Mouse (Mus musculus) c-Kit-positive CD71-negative TER-119-negative erythroid progenitor cells, embryonic 14.5 days (primary cell): ENCODE results near the gene Sgsh.
"Not testable (repeated sequence)": the region's sequence is repeated elsewhere in the genome, so short reads cannot be mapped to it uniquely, and the experiment has no call there.

Source experiments
- DNase-seq: peaks from one replicate; pipeline ENCODE4 v3.0.0-alpha.2; 2013; ENCODE audit warnings: low read depth

Gene Sgsh

GRCm38 (mm10) chr11:119355443-119356385 is at the start of gene Sgsh, which contains the start of gene Slc26a11:
Gene Sgsh, minus strand, starts transcription at chr11:119355536.
Gene Slc26a11, plus strand, starts transcription at chr11:119355557.
- peak; percentile 55 for DNase-seq

- DNase-seq: peak; percentile 66
Measured at GRCm38 (mm10) chr11:119404627-119405026, 49.3 kb upstream of the Sgsh start.

- no peak for DNase-seq
Measured at GRCm38 (mm10) chr11:119402501-119403160, 47.3 kb upstream of the Sgsh start.

GRCm38 (mm10) chr11:119396461-119396860 is 41.1 kb upstream of the Sgsh start:
- DNase-seq: no peak

- DNase-seq: no peak
Measured at GRCm38 (mm10) chr11:119395931-119396330, 40.6 kb upstream of the Sgsh start.

- no peak for DNase-seq
Measured at GRCm38 (mm10) chr11:119395394-119395793, 40.1 kb upstream of the Sgsh start.

GRCm38 (mm10) chr11:119394210-119394609 is 38.9 kb upstream of the Sgsh start:
- DNase-seq: no peak

GRCm38 (mm10) chr11:119393483-119393804 is 38.1 kb upstream of the Sgsh start:
- no peak for DNase-seq

GRCm38 (mm10) chr11:119392800-119393482 is 37.6 kb upstream of the Sgsh start, which contains the start of gene Rnf213:
Gene Rnf213, plus strand, starts transcription at chr11:119393100.
- peak; percentile 69 for DNase-seq

- no peak for DNase-seq
Measured at GRCm38 (mm10) chr11:119392001-119392614, 36.8 kb upstream of the Sgsh start.

- no peak for DNase-seq
Measured at GRCm38 (mm10) chr11:119391386-119392000, 36.2 kb upstream of the Sgsh start.

GRCm38 (mm10) chr11:119390271-119391231 is 35.2 kb upstream of the Sgsh start:
- DNase-seq: no peak

GRCm38 (mm10) chr11:119389851-119390270 is 34.5 kb upstream of the Sgsh start:
- no peak for DNase-seq

GRCm38 (mm10) chr11:119387273-119387672 is 31.9 kb upstream of the Sgsh start:
- not testable (repeated sequence) for DNase-seq

- no peak for DNase-seq
Measured at GRCm38 (mm10) chr11:119386306-119386705, 31.0 kb upstream of the Sgsh start.

- peak; percentile 54 for DNase-seq
Measured at GRCm38 (mm10) chr11:119384904-119385303, 29.6 kb upstream of the Sgsh start.

- DNase-seq: no peak
Measured at GRCm38 (mm10) chr11:119382338-119382850, 27.1 kb upstream of the Sgsh start.

GRCm38 (mm10) chr11:119381631-119382337 is 26.4 kb upstream of the Sgsh start:
- no peak for DNase-seq

- no peak for DNase-seq
Measured at GRCm38 (mm10) chr11:119378551-119378950, 23.2 kb upstream of the Sgsh start.
